Mouse (Mus musculus) urinary bladder, adult 2 months (tissue): Measurements from ENCODE around the gene N4bp1. TPM values are rescaled to one million over a fixed set of nuclear protein-coding genes. Genes with fewer than 3 reads are reported as not detected.

ENCODE experiments used
- DNase-seq: peaks from one replicate; pipeline ENCODE4 v3.0.0; 2022; ENCODE audit warnings: low spot score
- polyA plus RNA-seq: library from polyadenylated mRNA; depleted of rRNA; stranded (reverse); fragments of >200 nt; gene quantifications from 2 replicates; pipeline ENCODE4 v1.2.3, GENCODE M21; 2012

The N4bp1 gene
- polyA plus RNA-seq, 1 experiment = 7.3 TPM

DNA sequence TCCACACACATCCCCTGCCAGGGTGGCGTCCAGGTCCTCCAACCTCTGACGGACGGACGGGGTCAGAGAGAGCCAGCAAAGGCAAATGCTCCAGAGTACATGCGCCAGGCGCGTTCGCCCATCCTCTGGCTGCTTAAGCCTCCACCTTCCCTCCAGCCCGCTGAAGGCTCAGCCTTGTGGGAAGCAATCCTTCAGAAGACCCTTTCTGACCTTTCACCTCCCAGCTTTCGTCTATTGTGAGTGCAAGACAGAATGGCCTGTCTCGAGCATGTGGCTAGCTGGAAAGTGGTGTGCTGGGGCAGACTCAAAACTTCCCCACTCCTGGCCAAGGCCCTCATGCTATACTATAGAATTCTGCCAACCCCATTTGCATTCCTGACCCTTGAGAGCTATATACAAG, 30.4 kb downstream of the N4bp1 start:
- DNase-seq = no peak

DNA sequence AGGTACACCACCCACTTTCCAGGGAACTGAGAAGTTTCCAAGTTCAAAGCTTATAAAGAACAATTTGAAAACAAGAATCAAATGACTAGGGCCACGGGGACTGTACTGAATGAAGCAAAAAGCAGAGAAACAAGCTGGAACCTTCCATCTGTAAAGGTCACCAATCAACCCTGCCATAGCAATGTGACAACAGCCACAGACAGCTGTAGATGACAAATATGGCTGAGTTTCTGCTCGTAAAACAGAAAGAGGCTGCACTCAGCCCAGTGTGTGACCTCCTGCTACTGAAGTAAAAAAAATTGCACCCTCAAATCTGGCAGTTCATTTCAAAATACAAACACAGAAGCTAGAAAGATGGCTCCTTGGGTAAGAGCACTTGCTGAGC, 31.1 kb downstream of the N4bp1 start:
- no peak for DNase-seq

DNA sequence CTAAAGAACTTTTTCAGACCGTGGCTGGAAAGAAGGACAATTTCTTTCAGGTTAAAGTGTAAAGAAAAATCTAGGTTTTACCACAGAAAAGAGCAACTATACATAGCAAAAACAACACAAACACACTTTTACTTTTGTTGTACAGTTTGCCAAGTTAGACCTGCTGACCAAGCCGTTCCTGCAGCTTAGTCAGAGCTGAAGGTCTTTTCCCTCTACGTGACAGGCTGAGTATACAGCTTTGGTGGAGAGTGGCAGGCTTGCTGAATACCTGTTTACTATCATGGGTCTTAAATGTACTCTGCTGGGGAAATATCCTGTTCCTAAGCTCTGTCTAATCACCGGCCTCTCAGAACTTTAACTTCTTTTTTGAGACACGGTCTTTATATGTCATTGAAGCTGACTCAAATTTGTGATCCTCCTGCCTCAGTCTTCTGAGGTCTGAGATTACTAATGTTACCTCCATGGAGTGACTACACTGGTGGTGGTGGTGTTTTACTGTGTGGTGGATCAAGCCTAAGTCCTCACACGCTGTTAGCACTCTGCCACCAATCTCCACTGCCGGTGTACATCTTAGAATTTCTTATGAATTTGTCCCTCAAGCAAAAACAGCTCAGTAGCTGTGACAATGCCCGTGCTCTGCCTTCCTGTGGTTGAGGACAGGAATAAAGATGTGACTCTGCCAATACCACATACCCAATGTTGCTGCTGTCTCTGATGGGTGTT, 31.6 kb downstream of the N4bp1 start:
- no peak for DNase-seq

DNA sequence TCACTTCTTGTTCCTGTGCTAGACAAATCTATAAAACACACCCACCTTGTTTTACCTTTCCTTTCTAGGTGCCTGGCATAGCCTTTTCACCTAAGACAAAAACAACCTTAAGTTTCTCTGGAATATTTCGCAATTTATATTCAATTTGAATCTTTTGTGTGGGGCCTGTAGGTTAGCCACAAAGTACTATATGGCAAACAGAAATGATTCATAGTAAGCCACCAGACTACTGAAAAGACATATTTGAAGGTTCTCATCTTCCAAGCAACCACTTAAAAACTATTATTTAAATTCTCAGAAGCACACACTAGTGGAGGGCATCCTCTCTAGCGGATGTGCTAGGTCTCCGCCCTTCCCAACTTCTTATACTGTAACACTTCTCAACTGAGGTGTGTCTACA, 32.6 kb downstream of the N4bp1 start:
- no peak for DNase-seq

DNA sequence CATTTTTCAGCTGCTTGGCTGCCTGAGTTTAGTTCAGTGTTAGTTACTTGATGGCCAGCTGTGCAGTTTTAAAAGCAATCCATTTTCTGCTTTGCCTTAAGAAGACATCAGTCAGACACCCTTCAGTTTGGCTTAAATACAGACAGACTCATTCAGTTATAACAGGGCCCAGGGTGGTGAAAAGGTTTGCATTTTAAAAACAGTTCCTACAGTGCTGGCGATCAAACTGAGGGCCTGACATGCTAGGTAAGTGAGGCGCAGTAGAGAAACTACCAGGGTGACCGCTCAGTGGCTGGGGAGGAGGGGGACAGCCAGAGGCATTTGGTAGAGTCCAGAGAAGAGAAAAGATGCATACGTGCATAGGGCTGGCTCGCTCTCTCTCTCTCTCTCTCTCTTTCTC, 36.2 kb downstream of the N4bp1 start:
- DNase-seq = no peak

DNA sequence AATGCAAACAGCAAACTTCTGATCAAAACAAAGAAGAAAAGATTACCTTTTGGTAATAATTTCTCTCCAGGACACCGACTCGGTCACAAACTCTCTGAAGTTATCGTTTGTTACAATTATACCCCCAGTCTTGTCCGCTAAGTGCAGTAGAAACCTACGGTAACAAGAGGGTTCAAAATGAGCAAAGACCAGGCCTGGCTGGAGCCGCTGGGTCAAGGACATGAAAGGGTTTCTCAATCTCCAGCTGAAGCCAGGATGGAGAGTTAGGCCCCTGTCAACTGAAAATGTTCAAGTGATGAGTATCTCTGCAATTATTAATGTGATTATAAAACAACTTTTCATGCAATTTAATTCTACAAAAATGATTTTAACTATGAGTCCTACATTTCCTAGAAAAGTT, 36.7 kb downstream of the N4bp1 start:
- no peak for DNase-seq

DNA sequence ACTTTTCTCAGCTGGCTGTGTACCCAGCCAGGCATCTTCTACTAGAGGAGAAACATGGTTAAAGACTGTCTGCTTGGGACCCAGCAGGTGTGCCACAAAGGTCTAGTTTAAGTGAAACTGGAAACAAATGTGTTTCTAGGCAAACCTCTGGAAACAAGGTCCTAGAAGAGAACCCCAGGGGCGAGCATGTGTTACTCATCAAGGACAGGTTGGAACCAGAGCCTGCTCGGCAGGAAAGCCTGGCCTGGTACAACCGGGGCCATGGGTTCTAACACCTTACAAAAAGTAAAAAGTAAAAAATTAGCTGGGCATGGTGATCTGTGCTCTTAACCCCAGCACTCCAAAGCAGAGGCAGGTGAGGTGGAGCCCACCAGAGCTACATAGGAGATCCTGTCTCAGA, 38.0 kb downstream of the N4bp1 start:
- DNase-seq = no peak

DNA sequence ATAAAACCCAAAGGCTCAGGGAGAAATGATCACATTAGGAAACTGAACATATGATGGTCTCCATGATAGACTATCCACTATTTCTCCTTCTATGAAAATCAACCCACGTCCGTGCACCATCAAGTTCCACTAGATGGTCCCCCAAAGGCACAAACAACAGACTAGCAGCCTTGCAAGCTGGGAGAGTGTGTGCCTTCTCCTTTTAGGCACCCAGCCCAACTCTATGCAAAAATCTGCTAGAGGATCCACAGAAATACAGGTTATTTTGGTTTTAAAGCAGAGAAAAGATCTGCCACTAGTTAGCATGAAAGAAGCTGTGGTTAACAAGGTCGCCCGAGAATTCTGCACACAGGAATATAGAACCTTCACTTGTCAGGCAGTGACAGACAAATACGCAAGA, 39.2 kb downstream of the N4bp1 start:
- no peak for DNase-seq

DNA sequence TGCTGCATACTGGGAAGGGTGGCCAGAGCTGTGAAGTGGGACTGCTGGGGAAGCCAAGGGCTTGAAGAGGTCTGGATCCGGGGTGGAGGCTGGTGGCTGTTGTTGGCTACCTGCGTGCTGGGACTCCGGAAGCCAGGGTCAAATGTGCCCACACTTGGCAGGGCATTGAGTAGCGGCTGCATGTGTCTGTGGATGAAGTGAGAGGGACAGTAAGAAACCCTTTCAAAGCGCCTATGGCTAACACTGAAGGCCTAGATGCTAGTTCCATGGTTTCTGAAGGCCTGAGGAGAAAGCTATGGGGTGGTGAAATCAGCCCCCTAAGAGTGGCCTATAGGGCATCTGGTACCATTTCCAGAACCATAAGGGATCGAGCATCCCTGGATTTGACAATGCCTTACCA, 40.2 kb downstream of the N4bp1 start:
- DNase-seq = no peak

DNA sequence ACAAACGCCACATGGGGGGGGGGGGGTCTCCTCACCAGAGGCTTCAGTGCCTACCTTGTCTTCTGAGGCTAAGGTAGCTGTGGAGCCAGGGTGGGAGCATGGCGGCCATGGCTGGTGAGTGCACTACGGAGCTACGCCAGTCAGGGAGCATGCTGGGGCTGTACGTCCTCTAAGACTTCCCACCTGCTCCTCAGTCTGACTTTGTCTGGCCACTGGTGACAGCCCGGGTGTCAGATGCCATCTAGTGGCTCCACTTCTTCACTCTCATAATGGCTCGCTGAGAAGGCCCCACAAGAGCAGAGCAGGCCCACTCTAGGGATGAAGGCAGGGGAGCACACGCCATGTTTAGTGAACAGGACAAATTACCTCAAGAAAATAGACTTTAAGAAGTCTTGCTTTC, 41.2 kb downstream of the N4bp1 start:
- DNase-seq = no peak

DNA sequence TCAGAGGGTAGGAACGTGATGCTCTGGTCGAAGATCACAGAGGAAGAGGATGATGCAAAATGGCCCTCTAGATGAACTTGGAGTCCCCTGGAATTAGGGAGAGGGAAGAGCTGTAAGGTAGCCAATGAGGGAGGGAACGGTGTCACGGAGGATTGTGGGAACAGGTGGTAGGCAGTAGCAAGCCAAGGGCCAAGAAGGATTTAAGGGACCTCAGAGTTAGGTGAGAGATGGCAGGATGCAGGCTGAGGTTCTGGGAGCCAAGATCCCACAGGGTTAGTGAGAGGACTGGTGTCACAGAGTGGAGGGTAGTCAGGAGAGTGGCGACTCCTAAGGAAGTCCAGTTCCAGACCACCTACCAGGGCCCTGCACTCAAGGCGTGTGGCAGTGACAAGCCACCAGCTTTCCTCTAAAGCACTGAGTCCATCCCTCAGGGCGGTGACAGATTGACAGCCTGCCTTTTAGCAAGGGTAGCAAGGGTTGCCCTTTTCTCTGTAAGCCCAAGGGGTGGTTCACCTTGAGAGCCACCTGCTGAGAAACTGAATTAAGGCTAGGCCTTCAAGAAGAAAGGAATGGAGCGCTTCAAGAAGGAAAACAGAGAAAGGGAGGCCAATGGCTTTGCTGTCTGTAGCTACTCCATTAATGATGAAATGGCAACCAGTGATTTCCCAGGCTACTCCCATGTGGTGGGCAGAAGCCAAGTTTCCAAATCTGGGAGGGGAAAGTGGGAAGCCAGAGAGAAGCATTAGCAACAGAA, 43.3 kb downstream of the N4bp1 start:
- no peak for DNase-seq

DNA sequence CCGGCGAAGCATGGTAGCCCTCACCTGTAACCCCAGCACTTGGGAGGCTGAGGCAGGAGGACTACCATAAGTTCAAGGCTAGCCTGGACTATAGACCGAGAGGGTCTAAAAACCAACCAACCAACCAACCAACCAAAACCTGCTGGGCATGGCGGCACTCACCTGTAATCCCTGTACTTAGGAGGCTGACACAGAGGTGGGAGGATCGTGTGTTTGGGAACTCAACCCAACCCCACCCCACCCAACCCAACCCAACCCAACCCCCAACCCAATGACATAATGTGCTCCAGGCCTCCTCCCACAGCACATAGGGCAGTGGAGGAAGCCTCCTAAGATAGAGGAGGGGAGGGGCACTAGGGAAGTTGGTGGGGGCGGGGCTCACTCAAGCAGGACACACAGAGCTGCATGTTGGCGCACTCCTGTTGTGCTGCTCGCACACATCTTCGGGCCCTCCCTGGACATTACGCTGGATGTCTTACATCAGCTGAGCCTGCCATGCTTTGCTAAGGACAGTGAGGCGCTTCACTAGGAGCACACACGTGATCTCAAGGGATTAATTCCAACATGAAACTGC, 44.9 kb downstream of the N4bp1 start:
- no peak for DNase-seq

DNA sequence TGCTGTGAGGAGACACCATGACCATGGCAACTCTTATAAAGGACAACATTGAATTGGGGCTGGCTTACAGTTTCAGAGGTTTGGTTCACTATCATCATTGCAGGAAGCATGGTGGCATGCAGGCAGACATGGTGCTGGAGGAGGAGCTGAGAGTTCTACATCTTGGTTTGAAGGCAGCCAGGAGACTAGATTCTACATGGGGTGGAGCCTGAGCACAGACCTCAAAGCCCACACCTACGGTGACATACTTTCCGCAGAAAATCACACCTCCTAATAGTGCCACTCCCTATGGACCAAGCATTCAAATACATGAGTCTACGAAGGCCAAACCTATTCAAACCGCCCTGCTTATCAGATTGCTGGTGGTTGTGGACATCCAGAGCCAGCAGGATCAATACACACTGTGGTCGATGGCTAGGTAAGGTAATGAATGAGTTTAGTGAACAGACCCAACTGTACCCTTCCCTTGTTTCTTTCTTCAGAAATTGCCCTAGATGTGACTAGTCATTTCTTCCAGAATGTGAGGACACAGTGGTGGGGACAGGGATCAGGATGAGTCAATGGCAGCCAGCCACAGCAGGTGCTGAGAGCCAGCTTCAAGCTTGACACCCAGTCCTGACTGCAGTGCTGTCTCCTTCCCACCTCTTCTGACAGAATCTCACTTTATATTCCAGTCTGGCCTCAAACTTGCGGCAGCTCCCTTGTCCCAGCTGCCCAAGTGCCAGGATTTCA, 46.2 kb downstream of the N4bp1 start:
- no peak for DNase-seq

DNA sequence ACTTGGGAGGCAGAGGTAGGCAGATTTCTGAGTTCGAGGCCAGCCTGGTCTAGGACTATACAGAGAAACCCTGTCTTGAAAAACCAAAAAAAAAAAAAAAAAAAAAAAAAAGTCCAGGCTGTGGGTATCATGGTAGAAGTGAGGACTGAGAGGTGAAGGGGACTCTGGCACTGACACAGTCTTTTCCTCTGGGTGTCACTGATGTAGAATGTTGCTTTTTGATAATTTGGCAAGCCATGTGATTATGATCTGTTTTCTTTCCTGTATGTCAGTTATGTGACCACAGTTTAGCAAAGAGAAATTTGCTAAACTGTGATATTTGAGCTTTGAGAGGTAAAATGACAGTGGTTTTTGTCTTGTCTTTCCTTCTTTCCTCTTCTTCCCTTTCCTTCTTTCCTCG, 47.8 kb downstream of the N4bp1 start:
- no peak for DNase-seq

DNA sequence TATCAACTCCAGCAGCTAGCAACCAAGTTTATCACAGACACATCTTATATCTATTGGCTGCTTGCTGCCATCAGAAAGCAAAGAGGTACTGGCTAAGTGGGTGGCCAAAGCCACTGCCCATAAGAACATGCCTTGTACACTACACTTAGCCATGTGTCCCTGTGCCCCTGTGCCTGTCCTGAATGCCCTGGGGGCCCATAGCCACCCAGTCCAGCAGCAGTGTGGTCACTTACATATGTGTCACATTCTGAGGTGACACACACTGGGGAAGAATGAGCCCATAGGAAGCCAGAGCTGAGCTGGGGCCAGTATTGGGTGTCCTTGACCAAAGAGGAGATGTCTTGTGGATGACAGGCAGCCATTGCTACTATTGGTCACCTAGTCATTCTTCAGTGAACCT, 49.2 kb downstream of the N4bp1 start:
- DNase-seq = no peak

DNA sequence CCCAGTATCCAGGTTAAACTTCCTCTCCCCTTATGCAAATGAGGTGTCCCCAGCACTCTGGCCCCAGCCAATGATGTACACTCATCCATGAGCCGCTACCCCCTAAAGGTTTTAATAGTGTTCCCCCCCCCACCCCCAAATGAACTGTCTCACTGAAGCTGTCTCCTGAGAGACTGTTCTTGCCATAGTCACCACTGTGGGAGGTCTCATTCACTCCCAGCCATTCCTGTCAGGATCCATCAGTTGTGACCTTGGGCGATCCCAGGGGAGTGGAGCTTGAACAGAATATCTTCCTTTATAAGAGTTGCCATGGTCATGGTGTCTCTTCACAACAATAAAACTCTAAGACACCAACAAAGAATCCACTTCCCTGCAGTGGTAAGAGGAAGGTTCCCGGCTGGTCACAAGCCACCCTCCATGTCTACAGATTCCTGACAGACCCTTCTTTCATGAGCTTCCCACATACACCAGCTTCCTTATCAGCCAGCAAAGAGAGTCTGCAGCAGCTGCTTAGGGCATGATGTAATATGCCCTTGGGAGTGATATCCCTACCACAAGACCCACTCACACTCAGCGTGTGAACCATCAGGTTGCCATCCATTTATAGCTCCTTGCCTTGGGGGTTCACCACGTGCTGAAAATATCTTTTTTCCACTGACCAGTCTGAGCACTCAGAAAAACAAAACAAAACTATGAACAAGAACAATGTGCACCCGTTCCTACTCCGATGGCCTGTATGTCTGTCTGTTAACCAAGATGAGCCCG, 50.4 kb downstream of the N4bp1 start:
- DNase-seq = no peak

DNA sequence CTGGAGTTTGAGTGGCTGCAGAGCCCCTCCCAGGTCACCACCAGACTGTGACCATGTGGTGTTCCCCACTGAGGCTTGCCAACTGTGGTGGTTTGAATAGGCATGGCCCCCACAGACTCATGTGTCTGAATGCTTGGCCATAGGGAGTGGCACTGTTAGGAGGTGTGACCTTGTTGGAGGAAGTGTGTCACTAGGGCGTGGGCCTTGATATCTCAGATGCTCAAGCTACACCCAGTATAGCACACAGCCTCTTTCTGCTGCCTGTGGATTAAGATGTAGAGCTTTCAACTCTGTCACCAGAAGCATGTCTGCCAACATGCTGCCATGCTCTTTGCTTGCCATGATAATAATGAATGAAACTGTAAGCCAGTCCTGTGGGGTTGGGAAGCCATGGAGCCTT, 51.1 kb downstream of the N4bp1 start:
- DNase-seq = no peak

DNA sequence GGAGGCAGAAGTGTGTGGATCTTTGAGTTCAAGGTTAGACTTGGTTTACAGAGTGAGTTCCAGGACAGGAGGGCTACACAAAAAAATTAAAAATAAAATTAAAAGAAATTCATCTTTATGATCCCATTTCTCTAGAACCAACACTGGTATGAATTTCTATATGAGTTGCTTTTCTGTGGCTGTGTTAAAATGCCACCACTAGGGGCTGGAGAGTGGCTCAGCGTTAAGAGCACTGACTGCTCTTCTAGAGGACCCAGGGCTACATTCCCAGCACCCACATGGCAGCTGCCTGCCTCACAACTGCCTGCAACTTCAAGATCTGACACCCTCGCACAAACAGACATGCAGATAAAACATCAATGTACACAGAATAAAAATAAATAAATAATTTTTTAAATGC, 56.1 kb downstream of the N4bp1 start:
- no peak for DNase-seq

DNA sequence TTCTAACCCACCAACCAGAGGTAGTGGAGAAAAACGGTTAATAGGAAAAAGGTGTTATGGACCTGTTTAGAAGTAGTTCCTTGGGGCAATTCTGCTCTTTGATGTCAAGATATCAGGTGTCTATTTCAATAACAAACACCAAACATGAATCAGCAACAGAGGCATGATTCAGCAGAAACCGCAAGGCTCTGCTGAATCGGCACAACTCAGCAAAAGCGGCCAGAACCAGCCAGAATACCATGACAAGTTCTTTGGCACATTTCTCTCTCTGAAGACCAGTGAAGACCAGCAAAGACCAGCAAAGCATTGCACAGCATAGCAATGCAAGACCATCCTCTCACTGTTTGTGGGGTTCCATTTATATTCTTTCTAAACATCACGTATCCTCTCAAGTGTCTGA, 57.9 kb downstream of the N4bp1 start:
- DNase-seq = no peak

DNA sequence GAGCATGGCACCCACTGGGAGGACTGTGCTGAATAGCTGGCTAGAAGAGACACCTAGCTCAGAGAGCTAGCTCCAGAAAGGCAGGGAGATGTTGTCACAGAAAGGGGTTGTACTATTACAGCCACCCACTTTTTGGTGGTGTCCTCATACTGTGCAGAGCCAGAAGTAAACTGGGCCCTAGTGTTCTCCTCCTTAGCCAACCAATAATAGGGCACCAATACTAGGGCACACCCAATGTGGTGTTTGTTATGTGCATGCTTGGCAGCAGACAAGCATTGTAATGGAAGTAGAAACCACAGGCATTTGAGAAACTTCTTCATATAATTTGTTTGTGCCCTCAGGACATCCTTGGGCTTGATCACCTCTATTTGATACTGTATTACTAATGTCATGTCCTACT, 58.5 kb downstream of the N4bp1 start:
- DNase-seq = no peak

DNA sequence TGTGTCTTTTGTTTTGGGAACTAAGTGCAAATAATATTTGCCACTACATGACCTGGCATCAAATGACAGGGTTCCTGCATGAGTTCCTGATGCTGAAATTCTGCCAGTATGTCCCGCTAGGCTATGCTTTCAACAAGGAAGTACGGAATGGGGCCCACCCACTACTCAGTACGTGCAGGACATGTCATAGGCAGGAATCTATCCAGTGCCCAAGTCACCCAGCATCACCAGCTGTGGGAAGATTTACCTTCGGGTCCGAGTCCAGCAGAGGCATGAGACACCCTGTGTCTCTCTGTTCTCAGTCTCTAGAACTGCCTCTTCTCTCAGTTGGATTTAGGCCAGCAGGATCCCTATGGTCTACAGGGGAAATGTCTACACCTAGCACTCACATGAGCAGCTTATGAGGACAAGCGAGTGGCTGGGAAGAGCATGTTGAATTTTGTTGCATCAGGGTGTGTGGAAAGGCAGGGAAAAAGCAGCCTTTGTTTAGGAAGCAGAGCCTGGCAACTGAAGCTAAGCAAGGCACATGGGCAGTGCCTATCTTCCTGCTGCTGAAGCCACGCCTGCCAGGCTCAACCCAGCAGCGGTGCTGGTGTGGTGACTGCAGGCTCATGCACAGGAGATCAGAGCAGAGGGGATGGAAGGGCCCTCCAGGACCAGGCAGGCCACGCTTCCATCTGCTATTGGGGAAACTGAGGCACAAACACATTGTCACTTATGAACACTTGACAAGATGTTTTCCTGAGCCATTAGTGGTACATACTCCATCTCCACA, 59.2 kb downstream of the N4bp1 start:
- no peak for DNase-seq
